Mouse (Mus musculus) retina, embryonic 14.5 days (tissue): ENCODE results near the gene Olfr131.
"Not testable (repeated sequence)": the region's sequence is repeated elsewhere in the genome, so short reads cannot be mapped to it uniquely, and the experiment has no call there.

Experiments used
- DNase-seq: peaks from one replicate; pipeline ENCODE4 v3.0.0-alpha.2; 2015; ENCODE audit warnings: low spot score

Gene Olfr131

GRCm38 (mm10) chr17:38088593-38088992 lies at the start of gene Olfr131:
TSS of gene Olfr131 (minus strand) at chr17:38088693.
- no peak for DNase-seq

- DNase-seq = no peak
Observed at GRCm38 (mm10) chr17:38134426-38134825, 45.9 kb upstream of the Olfr131 start, which contains the start of gene Olfr132. TSS of gene Olfr132 (minus strand) at chr17:38134526.

DNA sequence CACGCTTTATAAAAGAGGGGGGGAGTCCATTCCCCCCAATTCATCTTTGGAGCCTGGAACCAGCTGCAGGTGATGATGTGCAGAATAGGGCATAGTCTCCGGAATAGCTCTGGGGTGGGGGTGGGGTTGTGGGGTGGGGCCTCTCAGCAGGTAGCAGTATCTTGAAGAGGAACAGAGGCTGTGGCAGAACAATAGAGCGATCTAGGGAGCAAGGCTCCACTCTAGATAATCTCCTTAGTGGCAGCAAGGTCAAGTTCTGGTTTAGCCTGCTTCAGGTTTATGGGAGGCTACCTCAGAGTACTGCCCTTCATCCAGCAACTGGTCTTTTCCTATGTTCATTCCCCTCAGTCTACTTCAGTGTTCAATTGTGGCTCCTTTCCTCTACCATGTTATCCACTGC lies 36.9 kb upstream of the Olfr131 start:
- not testable (repeated sequence) for DNase-seq

- not testable (repeated sequence) for DNase-seq
Observed at GRCm38 (mm10) chr17:38124199-38124598, 35.7 kb upstream of the Olfr131 start.

GRCm38 (mm10) chr17:38082364-38082763 lies 6.1 kb downstream of the Olfr131 start:
- no peak for DNase-seq

DNA sequence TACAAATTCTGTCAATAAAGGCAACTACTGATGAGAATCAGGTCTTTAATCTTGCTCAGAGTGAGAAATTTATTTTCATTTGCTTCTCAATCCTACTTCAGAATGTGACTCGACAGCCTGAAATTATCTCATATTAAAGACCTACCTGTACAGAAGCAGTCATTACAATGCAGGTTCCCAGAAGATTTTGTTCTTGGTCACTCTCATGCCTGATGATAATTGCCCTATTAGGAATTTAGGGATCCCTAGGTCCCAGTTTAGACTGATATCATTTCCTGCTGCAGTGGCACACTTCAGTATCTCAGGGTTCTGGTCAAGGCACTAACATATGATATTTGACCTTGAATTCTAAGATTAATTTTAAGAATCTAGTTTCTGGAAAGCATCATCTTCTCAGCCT lies 24.9 kb downstream of the Olfr131 start, which contains the start of gene Olfr130:
Gene Olfr130, plus strand, starts transcription at position 301 of the 400 bp plus-strand sequence.
- no peak for DNase-seq

DNA sequence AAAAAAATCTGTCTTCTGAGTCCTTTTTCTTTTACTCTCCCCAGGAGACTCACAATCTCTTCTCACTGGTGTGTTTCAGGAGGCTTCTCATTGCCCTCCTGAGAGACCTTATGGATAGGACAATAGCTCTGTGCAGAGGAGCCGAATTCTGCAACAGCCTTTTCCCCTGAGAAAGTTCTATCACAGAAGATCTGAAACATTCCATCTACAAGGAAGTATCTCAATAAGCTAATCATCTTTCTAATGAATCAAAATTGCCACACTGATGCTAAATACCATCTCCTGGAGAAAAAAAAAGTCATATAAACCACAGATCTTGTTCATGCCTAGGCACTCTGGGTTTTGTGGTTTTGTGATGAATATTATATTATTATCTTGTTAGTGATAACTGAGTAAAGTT lies 28.5 kb downstream of the Olfr131 start, which contains the start of gene Olfr129:
Gene Olfr129, minus strand, starts transcription at position 101 of the 400 bp plus-strand sequence.
- DNase-seq = no peak
